Mouse (Mus musculus) mouse embryonic stem cell (cell line): Measurements from ENCODE around the gene Cradd.

Experiments used
- in situ Hi-C, 2 experiments: fragments of 300-500 bp; cut with MboI; formaldehyde crosslinking; loops; 1 replicate in 1 of 2; 3 replicates in 1 of 2; pipeline ENCODE4 v1.14.3; 2019 to 2020; ENCODE audit warnings: low sequenced_read_pairs in 2 of 2, low pct_unique_long_range_greater_than_20kb in 1 of 2, mixed read lengths in 1 of 2; ENCODE audit not compliant: unreplicated experiment in 1 of 2

Gene Cradd

DNA sequence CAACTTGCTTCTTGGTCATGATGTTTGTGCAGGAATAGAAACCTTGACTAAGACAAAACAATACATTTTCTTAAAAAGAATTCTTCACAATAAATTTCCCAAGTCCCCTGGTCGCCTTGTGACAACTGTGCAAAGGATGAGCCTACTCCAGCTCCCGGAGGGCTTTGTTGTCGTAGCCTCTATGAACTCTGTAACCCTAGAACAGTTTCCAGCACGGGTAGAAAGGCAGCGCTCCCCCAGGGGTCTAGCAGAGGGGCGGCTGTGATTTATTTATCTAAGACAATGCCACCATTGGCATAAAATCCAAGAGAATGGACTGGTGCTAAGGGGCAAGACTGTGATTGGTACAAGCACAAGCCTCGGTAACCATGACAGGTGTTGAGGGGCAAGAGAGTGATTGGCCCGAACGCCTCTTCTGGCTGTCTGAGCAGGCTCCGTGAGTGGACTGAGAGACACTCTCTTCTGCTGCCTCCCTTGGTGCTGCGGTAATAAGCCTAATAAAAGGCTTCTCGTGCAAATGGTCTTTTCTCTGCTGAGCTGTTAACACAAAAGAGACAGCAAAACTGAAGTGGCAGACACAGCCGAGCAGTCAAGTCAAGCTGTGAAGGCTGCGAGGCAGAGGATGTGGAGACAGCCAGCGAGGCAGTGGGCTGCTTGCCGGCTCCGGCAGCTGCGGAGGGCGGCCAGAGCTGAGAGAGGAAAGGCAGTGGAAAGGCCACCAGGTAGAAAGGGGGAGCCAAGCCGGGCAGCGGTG is 13.1 kb downstream of the Cradd start:
- in situ Hi-C loops: no loop called here

DNA sequence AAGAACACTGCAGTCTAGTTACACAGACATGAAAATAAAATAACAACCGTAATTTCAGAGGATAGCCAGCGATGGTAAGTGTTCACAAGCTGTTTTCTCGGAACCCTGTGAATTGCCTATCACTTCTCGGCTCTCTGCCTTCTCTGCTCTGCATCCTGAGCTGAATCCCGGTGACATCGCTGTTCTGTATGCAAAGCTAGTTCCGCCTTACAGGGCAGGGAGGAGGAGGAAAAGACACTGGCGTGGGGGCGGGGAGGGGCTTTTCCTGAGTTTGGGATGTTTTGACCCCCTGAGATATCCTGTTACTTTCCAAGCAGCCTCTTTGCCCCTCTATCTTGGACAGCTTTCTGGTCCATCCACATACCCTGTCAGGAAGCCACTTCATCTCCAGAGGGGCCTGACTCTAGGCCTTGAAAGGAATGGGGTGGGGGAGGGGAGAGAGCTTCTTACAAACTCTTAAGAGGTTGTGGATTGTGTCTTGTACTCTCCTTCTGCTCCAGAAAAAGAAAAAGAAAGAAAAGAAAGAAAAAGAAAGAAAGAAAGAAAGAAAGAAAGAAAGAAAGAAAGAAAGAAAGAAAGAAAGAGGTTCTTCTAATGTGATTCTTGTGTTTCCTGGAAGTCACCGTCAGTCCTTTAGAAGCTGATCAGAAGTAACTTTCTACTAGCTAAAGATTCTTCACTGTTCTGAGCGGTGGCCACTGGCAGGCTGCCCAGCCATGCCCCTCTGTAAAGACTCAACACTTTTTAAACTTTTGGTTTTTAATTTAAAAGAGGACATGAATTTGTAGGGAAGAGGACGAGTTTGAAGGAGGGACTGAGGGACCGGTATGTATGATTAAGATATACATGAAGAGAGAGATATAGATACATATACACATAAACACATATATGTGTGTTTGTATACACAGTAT is 14.3 kb downstream of the Cradd start:
- in situ Hi-C loops: no loop called here

DNA sequence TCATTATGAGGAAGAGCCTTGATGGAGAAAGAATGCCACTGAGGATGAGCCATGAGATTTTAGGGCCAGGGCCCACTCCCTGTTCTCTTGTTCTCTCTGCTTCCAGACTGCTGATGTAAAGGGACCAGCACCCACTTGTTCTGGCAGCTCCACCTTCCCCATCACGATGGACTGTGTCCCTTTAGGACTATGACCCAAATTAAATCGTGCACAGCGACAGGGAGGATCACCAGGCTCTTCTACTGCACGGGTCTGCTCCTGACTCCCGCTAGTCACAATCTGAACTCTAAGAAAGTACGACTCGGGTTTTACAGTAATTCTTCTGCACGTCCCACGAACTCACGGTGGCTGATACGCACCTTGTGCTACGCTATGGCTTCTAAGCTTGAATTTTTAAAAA is 14.9 kb downstream of the Cradd start:
- in situ Hi-C loops: no loop called here

DNA sequence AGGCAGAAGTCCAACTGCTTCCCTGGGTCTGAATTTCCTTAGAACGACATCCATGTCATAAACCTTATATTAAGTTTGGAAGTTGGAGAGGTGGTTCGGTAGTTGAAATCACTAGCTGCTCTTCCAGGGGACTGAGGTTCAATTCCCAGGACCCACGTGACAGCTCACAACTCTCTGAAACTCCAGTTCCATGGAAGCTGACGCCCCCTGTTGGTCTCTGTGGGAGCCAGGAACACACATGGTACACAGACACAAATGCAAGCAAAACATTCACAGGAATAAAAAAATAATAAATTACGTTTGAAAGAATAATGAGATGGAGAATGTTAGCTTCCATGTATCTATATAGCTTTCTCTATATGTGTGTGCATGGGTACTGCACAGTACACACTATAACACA is 16.0 kb downstream of the Cradd start:
- in situ Hi-C loops: no loop called here

DNA sequence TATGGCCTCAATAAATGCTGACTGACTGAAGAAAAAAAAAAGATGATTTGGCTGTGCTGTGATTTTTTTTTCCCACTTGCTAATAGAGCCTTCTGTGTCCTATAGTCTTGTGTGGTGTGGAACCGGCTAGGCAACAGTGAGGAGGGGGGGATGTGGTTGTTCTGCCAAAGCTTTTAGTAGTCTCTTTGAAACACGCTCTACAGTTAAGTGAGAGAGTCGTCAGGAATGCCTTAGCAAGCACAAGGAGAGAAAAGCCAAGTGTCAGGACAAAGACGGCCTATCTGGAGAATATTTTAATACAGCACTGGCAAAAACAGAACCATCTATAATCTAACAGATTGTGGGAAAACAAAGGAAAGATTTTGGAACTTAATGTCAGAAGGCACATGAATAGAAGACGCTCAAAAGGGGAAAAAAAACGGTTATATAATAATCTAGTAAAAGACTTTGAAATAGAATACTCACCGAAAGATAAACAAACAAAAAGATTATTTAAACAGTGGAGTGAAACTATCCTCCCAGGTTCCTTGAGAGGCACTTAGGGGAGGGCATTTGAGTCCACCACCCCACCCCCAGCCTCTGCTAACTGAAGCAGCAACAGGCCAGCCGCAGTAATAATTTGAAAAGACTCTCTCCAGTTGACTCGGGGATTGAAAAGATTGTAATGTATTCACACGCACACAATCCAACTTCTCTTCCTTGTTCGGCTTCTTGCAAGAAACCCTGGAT is 16.9 kb downstream of the Cradd start:
- in situ Hi-C loops: no loop called here

DNA sequence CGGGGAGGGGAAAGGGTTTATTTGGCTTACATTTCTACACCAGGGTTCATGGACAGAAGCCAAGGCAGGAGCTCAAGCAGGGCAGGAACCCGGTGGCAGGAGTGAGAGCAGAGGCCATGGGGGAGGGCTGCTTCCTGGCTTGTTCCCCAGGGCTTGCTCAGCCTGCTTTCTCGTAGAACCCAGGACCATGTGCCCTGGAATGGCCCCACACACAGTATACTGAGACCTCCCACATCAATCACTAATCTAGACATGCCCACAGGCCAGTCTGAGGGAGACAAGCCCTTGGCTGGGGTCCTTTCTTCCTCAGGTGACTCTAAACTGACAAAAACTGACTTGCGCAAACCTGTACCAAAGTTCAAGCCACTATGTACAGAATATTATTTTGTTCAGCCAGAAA is 19.7 kb downstream of the Cradd start:
- in situ Hi-C loops: no loop called here

GRCm38 (mm10) chr10:95302211-95303163 is 21.4 kb downstream of the Cradd start:
- in situ Hi-C loops: no loop called here

- in situ Hi-C loops: no loop called here
Observed at GRCm38 (mm10) chr10:95300178-95300793, 23.6 kb downstream of the Cradd start.

DNA sequence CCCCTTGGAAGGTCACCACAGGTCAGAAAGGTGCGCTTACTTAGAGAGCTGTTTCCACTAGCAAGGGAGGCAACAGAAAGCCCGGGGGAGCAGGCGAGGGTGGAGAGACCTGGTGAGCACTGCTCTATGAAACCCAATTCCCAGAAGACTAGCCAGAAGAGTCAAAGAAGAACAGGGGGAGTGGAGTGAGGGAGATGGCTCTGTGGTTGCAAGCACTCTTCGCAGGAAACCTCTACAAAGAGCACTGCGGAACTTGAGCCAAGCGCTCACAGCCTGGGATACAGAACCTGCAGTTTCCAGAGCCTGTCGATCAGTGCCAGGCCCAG is 24.2 kb downstream of the Cradd start:
- in situ Hi-C loops: no loop called here

DNA sequence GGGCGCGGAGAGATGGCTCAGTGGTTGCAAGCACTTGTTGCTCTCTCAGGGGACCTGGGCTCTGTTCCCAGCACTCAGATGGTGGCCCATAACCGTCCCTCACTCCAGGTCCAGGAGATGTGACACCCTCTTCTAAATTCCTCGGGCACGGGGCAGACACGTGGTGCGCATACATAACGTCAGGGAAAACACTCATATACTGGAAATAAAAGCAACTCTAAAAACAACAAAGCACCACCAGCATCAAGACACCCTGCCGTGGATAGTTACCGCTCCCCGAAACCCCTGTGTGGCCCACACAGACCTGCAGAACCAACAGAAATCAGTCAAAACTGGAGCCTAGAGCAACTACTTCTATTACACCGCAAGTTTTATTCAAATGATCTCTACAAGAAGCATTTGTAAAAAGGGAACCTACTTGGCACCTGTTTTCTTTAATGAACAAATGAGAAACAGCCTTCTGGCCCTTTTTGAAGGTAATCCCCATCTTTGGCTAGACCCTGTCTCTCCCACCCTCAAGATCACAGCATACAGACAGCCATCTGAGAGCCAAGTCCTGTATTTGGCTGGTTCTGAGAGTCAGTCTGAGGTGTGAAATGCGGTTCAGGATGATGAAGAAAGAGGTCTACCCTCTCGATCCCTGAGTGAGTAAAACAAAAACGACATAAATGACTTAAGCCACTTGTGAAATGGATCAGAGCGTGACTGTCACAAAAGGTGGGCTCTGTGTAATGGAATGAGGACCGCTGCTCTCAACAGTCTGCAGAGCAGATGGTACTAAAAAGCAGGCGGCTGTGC is 24.7 kb downstream of the Cradd start:
- in situ Hi-C loops: no loop called here

DNA sequence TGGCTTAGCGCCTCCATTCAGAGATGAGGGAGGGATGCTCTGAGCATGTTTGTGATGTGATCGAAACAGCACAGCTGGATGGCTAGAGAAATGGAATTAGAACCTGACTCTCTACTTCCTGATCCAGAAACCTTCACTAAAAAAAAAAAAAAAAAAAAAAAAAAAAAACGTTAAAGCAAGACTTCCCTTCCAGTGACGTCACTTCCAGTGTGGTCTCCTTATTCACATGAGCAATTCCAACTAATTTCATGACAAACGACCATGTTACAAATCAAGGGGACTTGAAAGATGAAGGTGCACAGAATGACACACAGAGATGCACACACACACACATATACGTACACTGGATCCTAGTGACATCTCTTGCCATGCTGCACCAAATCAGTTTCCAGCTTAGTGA is 25.4 kb downstream of the Cradd start:
- in situ Hi-C loops: no loop called here

DNA sequence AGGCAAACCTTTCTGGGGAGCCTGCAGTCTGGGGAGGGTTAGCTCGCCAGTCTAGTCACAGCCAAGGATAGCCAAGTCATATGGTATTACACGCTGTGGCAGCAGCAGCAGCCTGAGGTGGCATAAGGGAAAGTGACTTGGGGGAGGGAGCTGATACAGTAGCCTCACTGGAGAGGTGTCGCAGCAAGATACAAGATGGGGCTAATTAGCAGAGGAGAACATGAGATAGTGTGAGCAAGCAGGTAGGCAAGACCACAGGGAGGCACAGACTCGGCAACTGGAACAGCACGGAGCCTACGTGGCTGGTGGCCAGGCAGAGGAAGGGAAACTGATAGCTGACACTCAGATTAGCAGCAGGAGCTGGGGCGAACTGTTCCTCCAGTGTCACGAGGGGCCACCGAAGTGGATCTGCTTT is 26.2 kb downstream of the Cradd start:
- in situ Hi-C loops: no loop called here

DNA sequence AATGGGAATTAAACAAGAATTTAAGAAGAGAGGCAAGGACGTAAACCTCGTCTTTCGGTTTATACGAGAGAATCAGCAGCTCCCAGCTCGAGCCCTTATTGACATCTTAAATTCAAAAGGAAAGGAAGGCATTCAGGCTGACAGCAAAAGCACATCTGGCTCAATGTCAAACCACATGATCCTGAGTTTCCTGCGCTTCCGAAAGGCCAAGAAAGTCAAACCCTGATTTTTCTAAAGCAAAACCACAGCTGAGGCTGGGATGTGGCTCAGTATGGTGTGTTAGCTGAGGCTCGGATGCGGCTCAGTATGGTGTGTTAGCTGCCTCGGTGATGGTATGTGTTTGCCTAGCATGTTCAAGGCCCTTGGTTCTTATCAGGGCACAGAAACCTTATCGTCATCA is 26.9 kb downstream of the Cradd start:
- in situ Hi-C loops: no loop called here

GRCm38 (mm10) chr10:95293261-95293660 is 30.7 kb downstream of the Cradd start:
- in situ Hi-C loops: no loop called here

- in situ Hi-C loops: no loop called here
Observed at GRCm38 (mm10) chr10:95292269-95292668, 31.7 kb downstream of the Cradd start.

- in situ Hi-C loops: no loop called here
Observed at GRCm38 (mm10) chr10:95291133-95291876, 32.6 kb downstream of the Cradd start.

DNA sequence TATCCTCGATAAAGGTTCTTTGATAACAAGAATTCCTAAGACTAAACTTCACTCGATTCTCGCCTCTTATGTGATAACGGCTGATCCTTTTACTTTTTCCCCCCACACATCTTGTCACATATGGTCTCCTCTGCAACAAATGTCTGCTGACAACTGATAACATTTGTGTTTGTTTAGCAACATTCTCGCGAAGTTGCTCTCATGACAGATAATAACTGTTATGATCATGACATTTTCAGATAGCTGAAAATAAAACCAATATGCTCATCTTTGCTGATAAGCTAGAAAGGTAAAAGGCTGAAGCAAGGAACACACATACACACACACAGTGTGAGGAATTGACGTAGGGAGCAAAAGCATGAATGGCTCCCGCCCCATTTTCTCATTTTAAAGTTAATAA is 34.1 kb downstream of the Cradd start:
- in situ Hi-C loops: no loop called here
